Mouse (Mus musculus) MEL-GATA-1-ER (cell line): ENCODE measurements around the gene Ctdsp1.
A peak's percentile ranks its signal among the peaks of the same experiment; 100 is the strongest.
"Not testable (repeated sequence)": the region's sequence is repeated elsewhere in the genome, so short reads cannot be mapped to it uniquely, and the experiment has no call there.

ENCODE experiments used
- DNase-seq: peaks from one replicate; pipeline ENCODE4 v3.0.0-alpha.2; 2012; ENCODE audit warnings: low read depth; ENCODE audit errors: extremely low read depth

Ctdsp1 gene

DNA sequence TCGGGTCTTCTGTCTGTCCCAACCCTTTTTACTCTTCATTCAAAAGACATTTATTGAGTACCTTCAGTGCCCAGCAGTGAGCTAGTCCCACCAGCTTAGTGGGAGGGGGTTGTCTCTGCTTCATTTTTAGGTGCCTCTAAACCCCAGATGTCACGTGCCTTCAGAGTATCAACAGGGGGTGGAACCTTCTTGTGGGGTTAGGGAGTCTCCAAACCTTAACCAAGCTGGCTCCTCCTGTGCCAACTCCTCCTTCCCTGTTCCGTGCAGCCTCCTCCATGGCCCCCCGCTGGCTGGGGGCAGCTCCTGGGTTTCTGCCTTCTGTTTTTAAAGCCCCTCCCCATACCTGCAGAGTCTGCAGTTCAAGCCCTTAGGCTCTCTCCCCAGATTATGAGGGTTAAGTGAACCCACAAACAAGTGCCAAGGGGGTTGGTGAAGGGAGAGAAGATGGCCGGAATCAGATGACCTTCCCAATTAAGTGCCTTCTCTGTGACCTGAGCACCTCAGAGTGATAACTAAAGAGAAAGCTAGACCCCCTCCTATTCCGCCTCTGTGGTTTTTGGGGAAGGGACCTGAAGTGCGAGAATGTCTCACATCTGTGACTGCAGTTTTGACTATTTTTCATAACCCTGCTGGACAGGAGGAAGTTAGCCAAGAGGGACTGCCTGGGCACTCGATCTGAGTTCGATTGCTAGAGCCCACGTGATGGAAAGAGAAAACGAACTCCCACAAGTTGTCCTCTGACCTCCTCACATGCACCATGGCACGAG is 5.3 kb downstream of the Ctdsp1 start:
- not testable (repeated sequence) for DNase-seq

DNA sequence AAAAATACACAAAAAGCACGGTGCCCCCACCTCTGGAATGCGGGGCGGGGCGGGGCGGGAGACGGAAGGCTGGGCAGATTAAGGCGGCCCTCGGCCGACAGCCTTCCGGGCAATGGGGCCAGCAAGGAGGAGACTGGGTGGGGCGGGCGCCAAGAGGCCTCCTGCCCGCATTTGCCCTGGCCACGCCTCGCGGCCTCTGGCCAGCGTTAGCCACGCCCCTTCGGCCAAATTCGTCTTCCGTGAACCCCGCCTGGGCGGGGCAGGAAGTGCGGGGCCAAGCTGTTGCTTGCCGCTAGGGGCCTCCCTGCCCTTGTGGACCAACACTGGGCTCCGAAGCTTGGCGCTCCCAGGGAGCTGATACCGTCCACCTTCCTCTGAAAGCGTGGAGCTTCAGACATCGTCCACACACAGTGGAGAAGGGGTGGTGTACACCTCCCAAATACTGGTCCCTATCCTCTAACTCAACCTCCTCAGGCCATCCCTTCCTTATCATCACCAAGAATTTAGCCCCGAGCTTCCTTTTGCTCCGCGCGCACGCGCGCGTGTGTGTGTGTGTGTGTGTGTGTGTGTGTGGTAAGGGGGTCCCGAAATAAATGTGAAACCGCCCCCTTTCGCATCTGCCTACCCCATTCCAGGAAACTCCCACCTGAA is 6.1 kb downstream of the Ctdsp1 start:
- peak; percentile 80 for DNase-seq

DNA sequence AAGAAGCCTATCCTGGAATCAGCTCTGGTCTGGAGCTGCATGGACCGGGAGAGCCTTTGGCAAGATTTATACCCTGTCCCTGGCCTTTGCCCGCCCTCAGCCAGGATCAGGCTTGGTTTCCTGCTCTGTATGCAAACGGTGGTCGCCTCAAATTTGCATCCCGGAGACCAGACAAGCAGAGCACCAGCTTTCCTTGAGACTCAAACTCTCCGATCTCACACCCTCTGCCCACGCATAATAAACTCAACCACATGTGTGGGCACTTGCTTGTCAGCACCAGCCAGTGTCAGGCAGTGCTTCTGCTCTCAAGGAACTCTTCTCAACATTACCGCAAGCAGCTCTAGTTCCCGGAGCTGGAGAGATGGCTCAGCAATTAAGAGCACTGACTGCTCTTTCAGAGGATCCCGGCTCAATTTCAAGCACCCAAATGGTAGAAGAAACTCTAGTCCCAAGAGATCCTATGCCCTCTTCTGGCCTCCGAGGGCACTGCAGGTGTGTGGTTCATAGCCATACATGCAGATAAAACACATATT is 6.7 kb downstream of the Ctdsp1 start:
- DNase-seq, result peak; percentile 80

DNA sequence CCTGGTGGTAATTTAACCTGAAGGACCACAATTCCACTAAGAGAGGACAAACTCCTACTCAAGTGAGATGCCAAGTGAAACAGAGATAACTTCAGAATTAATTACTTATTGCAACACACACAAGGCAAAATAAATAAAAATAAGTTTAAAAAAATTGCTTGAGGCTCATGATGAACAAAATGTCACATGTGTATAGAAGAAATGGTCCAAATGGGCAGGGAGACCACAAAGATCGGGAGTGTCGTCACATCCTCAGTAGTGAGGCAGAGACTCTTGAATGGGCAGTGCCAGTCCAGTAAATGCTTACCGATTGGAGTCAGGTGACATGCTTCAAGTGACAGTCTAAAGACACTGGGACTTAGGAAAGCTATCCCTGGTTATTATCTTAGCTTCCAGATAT is 9.2 kb downstream of the Ctdsp1 start:
- no peak for DNase-seq

- no peak for DNase-seq
These were observed 9.8 kb downstream of the Ctdsp1 start for GRCm38 (mm10) chr1:74401015-74401702.

GRCm38 (mm10) chr1:74404206-74404605 is 12.9 kb downstream of the Ctdsp1 start:
- no peak for DNase-seq

GRCm38 (mm10) chr1:74408589-74409504 is 17.5 kb downstream of the Ctdsp1 start, which contains the start of gene Vil1:
Gene Vil1, plus strand, starts transcription at chr1:74409376.
- no peak for DNase-seq

- no peak for DNase-seq
These were observed 20.5 kb downstream of the Ctdsp1 start for GRCm38 (mm10) chr1:74411753-74412325.

GRCm38 (mm10) chr1:74412711-74413110 is 21.4 kb downstream of the Ctdsp1 start:
- DNase-seq, result no peak

DNA sequence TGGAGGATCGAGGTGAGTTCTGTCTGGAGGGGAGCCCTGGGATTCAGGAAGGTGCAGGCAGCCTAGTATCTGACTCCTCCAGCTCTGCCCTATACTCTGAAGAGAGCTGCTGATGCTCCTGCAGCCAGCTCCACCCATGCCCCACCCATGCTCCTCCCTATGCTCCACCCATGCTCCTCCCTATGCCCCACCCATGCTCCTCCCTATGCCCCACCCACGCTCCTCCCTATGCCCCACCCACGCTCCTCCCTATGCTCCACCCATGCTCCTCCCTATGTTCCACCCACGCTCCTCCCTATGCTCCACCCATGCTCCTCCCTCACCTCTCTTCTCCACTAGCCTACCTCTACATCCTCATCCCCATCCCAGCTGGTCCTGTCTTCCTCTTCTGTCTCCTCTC is 23.8 kb downstream of the Ctdsp1 start:
- no peak for DNase-seq

GRCm38 (mm10) chr1:74418747-74419439 is 27.6 kb downstream of the Ctdsp1 start:
- no peak for DNase-seq

DNA sequence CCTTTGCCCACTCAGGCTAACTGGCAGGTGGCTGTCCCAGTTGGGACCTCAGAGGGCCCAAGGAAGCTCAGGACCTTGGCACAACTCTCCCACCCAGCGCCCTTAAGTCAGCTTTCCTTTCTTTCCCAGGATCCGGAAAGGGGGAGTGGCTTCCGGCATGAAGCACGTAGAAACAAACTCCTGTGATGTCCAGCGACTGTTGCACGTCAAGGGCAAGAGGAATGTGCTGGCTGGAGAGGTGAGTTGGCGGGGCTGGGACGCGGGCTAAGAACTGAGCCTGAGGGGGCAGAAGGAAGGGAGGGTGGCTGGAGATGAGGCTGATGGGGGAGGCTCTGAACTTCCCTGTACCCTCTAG is 28.1 kb downstream of the Ctdsp1 start:
- DNase-seq, result no peak

DNA sequence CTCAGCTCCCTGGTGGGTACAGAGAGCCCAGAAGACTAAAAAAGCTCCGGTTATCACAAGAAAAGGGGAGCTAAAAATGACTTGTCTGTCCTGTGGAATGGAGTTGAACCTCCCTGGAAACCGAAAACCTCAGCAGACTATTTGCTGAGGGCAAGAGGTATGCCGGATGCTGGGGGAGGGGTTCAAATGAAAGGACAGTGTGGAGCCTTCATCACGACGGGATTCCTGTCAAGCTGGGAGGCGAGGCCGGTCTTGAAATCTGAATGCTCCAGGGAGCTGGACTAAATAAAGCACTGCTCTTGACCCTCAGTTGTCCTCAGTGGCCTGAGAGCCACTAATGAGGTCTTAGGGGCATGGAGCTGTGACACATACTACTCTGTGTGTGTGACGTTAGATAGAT is 31.8 kb downstream of the Ctdsp1 start:
- no peak for DNase-seq

DNA sequence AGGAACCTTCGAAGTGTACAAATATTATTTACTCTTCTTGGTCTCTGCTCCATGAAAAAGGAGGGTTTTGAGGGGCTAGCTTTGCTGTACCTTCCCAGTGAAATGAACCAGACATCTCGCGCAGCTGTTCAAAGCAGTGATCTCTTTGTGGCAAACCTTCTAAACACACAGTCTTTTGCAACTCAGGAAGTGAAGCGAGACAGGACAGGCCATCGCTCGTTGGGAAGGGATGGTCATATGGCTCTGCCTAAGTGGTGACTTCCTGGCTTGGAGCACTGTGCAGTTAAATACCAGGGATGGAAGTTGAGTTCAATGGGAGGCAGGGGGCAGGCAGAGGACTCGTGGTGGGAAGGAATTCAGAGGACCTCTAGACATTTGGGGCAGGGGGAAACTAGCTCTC is 34.5 kb downstream of the Ctdsp1 start:
- DNase-seq, result no peak

GRCm38 (mm10) chr1:74433220-74433619 is 41.9 kb downstream of the Ctdsp1 start:
- no peak for DNase-seq

DNA sequence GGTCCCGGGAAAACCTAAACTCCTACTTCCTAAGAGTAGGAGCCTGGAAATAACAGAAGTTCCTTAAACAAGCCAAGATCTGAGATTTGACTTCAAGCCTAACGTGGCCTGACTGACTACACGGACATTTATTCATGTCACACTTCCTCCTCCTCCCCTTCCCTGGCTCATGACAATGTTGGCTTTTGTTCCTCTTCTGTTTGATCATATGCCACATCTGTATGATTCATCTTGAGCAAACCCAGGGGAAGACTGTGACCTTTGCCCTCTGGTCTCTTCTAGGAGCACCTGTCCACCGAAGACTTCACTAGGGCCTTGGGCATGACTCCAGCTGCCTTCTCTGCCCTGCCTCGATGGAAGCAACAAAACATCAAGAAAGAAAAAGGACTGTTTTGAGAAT is 43.3 kb downstream of the Ctdsp1 start:
- DNase-seq, result peak; percentile 25

DNA sequence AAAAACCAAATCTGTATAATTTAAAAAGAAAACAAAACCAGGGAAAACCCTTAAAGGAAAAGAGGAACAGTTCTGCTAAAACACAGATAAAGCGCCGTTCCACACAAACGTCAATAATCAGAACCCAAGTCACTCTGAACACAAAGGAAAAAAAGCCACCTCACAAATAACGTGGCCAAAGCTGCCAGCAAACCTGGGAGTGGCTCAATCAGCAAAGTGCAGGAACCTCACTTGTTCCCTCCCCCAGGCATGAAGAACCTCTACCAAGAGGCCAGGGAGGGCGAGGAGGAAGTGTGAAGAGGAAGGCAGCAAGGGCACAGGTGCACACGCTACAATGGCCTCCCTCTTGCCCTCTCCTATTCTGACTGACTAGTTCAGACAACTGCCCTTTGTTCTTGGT is 44.3 kb downstream of the Ctdsp1 start:
- peak; percentile 72 for DNase-seq

DNA sequence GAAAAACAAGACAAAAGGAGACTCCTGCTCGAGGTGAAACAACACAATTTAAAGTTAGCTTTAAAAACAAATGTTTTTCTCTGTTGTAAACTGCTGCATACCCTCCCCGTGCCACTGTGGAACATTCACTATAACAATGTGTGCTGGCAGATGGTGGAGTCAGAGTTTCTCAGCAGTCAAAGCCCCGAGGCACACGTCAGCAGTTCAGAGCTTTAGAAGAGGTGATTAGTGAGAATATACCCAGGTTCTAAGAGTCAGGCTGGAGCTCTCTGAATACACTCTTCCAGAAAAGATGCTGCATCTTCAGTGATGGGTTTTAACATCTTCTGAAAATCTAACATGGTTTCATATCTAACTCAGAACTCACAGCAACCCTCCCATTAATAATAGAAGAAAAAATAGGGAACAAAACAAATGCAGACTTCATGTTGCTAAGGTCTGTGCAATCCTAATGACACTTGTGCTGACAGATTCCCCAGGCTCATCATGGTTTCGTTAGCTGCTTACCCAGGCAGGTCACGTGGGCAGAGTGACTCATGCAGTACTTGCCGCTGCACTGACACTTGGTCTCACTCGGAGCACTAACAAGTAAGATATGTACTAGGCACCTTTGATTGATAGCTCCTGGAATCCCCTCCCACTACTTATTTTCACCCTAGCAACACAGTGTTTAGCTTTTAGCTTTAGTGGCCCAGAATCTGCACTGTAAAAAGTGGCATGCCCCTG is 46.6 kb downstream of the Ctdsp1 start:
- no peak for DNase-seq

- DNase-seq, result peak; percentile 86
These were observed 48.0 kb downstream of the Ctdsp1 start for GRCm38 (mm10) chr1:74439166-74439876.
